Mouse (Mus musculus) megakaryocyte, embryonic 14.5 days (primary cell): ENCODE data around the gene Ntm.

ENCODE experiments used
- FLI1 ChIP-seq: IDR thresholded peaks from 2 replicates; pipeline ENCODE4 v1.6.1; 2012; ENCODE audit warnings: low read length, inconsistent platforms, mixed read lengths
- GATA1 ChIP-seq: IDR thresholded peaks from 3 replicates; pipeline ENCODE4 v1.6.1; 2012; ENCODE audit warnings: mixed read lengths, low read length, inconsistent platforms, borderline replicate concordance

DNA sequence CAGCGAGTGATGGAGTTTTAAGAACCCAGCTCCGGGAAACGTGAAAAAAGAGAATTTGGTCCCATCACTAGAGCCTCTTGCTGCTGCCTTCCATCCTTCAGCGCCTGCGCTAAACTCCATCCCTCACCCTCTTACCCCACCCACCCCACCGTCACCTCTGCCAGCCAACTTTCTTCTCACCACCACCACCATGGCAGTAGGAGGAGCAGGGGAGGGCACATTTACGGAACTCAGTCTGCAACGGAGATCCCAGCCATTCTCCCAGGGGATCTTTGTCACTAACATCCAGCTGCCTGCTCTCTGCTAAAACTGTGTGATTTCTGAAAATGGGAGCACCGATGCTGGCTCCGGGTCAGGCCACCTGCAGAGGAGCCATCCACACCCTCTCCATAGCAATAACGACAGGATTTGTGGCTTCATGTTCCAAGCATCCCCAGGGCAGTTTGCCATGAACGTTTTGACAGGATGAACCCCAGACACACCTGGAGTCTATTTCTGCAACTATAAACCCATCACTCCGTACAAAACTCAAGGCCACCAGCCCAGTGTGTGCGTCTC is 309.2 kb downstream of the Ntm start:
- TF ChIP-seq GATA1, result no peak
- TF ChIP-seq FLI1, result no peak
